In the genomic region with DNA sequence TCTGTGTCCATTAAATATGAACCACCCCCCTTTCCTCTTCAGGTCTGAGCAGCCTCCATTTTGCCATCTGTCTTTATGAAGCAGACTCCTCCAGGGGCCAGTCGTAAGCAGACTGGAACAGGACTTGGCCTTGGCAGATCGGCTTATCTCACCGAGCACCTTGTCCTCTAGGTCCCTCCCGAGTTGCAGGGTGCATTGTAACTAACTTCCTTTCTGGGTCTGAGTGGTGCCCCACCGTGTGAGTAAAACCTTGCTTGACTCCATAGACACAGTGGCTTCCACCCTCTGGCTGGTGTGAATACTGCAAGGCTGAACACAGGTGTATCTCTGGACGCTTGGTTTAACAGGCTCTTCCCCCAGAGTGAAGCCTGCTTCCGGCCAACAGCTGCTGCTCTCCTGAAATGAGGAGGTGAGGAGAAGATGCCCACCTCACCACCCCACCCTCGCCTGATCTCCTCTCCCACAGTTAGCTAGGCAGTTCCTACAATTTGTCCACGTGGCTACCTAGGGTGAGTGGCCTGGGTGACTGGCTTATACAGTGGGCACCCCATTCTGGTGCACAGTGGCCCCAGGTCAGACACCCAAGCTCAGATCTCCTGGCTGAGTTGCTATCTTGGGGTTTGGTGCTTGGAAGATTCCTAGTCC, we compare ENCODE assay signal across 9 mouse cellular contexts.
DNase-seq lines count a peak whose midpoint lies in the region; ATAC-seq and TF ChIP-seq lines count a peak whose summit lies in the region.
"Had no signal": no experiment of that assay in that cellular context is flagged by ENCODE, and none has a peak within 500 bp of the region (broad histone marks: within the 10 kb centered on the region; RNA-seq: fewer than 3 reads in every experiment).

No protein-coding gene starts in this region.

- DNase-seq in hindbrain, embryonic 10.5 days (ENCODE audit: low spot score), result no peak
- DNase-seq in hindbrain, embryonic 14.5 days (ENCODE audit: low spot score), result no peak
- peak; percentile 79 for DNase-seq in c-Kit-positive CD71-positive TER-119-positive erythroid progenitor cells, embryonic 14.5 days (ENCODE audit: low spot score)
- DNase-seq in heart, postnatal 0 days (ENCODE audit: low spot score), result peak; percentile 49
- peak; percentile 51 for DNase-seq in liver, postnatal 0 days
- no peak for DNase-seq in frontal cortex, postnatal 10 days (ENCODE audit: low spot score in 2 of 2)
- DNase-seq in right cerebral cortex, postnatal 25 days, result no peak

- peak; percentile 29 for TF ChIP-seq CTCF in heart, postnatal 0 days (IDR thresholded peaks at IDR 0.05; ENCODE audit: low read depth)
- peak; percentile 27; the same call in 1 of the 2 replicates for TF ChIP-seq CTCF in liver, postnatal 0 days (IDR thresholded peaks at IDR 0.05; ENCODE audit: low read depth)

- no peak overlapping the region for H3K9ac ChIP-seq in hindbrain, embryonic 14.5 days
- 0 out of 2 replicates have a peak overlapping the region, but pooled peaks have one; percentile 6 for H3K9ac ChIP-seq in heart, postnatal 0 days (replicated peaks; ENCODE audit: low read depth, low read length)
- H3K9ac ChIP-seq in liver, postnatal 0 days (replicated peaks), result 0 out of 2 replicates have a peak overlapping the region, but pooled peaks have one; percentile 16

- no peak overlapping the region for H3K4me2 ChIP-seq in hindbrain, embryonic 14.5 days (replicated peaks)
- no peak overlapping the region for H3K4me2 ChIP-seq in heart, postnatal 0 days (ENCODE audit: low read depth, low read length)
- H3K4me2 ChIP-seq in liver, postnatal 0 days (ENCODE audit: low read depth, low read length), result peak overlapping the region; percentile 55

- peaks cover 76% of the 10 kb centered on the region for H3K4me1 ChIP-seq in hindbrain, embryonic 10.5 days (replicated peaks)
- peaks cover 32% of the 10 kb centered on the region for H3K4me1 ChIP-seq in hindbrain, embryonic 14.5 days (replicated peaks; ENCODE audit: control insufficient read depth, insufficient read depth, low read length)
- peaks cover 38% of the 10 kb centered on the region for H3K4me1 ChIP-seq in heart, postnatal 0 days (ENCODE audit: control insufficient read depth, insufficient read depth)
- H3K4me1 ChIP-seq in liver, postnatal 0 days (ENCODE audit: insufficient read depth), result peaks cover 27% of the 10 kb centered on the region

- peak overlapping the region; percentile 77 for H3K27ac ChIP-seq in hindbrain, embryonic 10.5 days
- H3K27ac ChIP-seq in hindbrain, embryonic 14.5 days, result no peak overlapping the region
- peak overlapping the region; percentile 94 for H3K27ac ChIP-seq in heart, postnatal 0 days (ENCODE audit: low read depth)
- H3K27ac ChIP-seq in liver, postnatal 0 days (ENCODE audit: low read depth), result peak overlapping the region; percentile 55

- H3K27me3 ChIP-seq in hindbrain, embryonic 10.5 days (ENCODE audit: insufficient read depth, poor library complexity, severe bottlenecking), result peaks cover 69% of the 10 kb centered on the region
- 0 out of 2 replicates have a peak, but pooled peaks cover 6% of the 10 kb centered on the region for H3K27me3 ChIP-seq in hindbrain, embryonic 14.5 days (ENCODE audit: control insufficient read depth, insufficient read depth, low read length)
- no peaks in the 10 kb centered on the region for H3K27me3 ChIP-seq in heart, postnatal 0 days (ENCODE audit: control insufficient read depth, insufficient read depth, low read length)
- no peaks in the 10 kb centered on the region for H3K27me3 ChIP-seq in liver, postnatal 0 days (ENCODE audit: insufficient read depth, low read length)

- no peak for ATAC-seq in hindbrain, embryonic 14.5 days (ENCODE audit: low FRiP score)
- ATAC-seq in heart, postnatal 0 days (ENCODE audit: insufficient read depth, low read depth), result peak; percentile 27; the same call in 1 of the 2 replicates
- ATAC-seq in liver, postnatal 0 days, result peak; percentile 96
- no peak for ATAC-seq in inflammation-experienced regulatory T-cells, adult 6 months

- no peaks in the 10 kb centered on the region for H3K36me3 ChIP-seq in hindbrain, embryonic 10.5 days
- H3K36me3 ChIP-seq in hindbrain, embryonic 14.5 days (replicated peaks; ENCODE audit: control insufficient read depth, insufficient read depth), result no peaks in the 10 kb centered on the region
- no peaks in the 10 kb centered on the region for H3K36me3 ChIP-seq in heart, postnatal 0 days (replicated peaks; ENCODE audit: control insufficient read depth, insufficient read depth, low read length)
- H3K36me3 ChIP-seq in liver, postnatal 0 days (replicated peaks; ENCODE audit: insufficient read depth, low read length), result no peaks in the 10 kb centered on the region

- H3K9me3 ChIP-seq in hindbrain, embryonic 10.5 days, result no peaks in the 10 kb centered on the region
- no peaks in the 10 kb centered on the region for H3K9me3 ChIP-seq in hindbrain, embryonic 14.5 days (ENCODE audit: control insufficient read depth, low read length)
- no peaks in the 10 kb centered on the region for H3K9me3 ChIP-seq in heart, postnatal 0 days (replicated peaks; ENCODE audit: control insufficient read depth, low read length)
- H3K9me3 ChIP-seq in liver, postnatal 0 days (ENCODE audit: low read length), result no peaks in the 10 kb centered on the region

- 77% methylated on average over 9 of the region's 9 CpGs for WGBS in hindbrain, embryonic 10.5 days
- WGBS in hindbrain, embryonic 14.5 days, result 71% methylated on average over 9 of the region's 9 CpGs
- 32% methylated on average over 9 of the region's 9 CpGs for WGBS in heart, postnatal 0 days
- 31% methylated on average over 9 of the region's 9 CpGs for WGBS in liver, postnatal 0 days (ENCODE audit: insufficient replicate concordance)

- TF ChIP-seq EP300 in heart, postnatal 0 days (IDR thresholded peaks at IDR 0.05; ENCODE audit: low read depth), result no peak
- peak; percentile 77 for TF ChIP-seq EP300 in liver, postnatal 0 days (IDR thresholded peaks at IDR 0.05; ENCODE audit: low read depth)

- H3K4me3 ChIP-seq in hindbrain, embryonic 10.5 days, result no peak overlapping the region
- no peak overlapping the region for H3K4me3 ChIP-seq in hindbrain, embryonic 14.5 days (replicated peaks; ENCODE audit: low read length)
- no peak overlapping the region for H3K4me3 ChIP-seq in heart, postnatal 0 days (ENCODE audit: low read depth, low read length)
- H3K4me3 ChIP-seq in liver, postnatal 0 days (ENCODE audit: low read depth, low read length), result 0 out of 2 replicates have a peak overlapping the region, but pooled peaks have one; percentile 17
- H3K4me3 ChIP-seq: layer of hippocampus, adult 2 months had no signal

Comparison
In these comparisons a context has a peak if more than half of its experiments do, and no peak if none do; other contexts are left out.
1. DNase-seq: peak in c-Kit-positive CD71-positive TER-119-positive erythroid progenitor cells, embryonic 14.5 days (single experiment), heart, postnatal 0 days (single experiment) and liver, postnatal 0 days (single experiment); none in hindbrain, embryonic 10.5 days (single experiment), hindbrain, embryonic 14.5 days (single experiment), frontal cortex, postnatal 10 days (0 of 2) and right cerebral cortex, postnatal 25 days (single experiment).
2. ATAC-seq: peak in heart, postnatal 0 days (single experiment) and liver, postnatal 0 days (single experiment); none in hindbrain, embryonic 14.5 days (single experiment) and inflammation-experienced regulatory T-cells, adult 6 months (single experiment).